Mouse (Mus musculus): ENCODE data around the gene Zfp941. TPM values are rescaled to one million over a fixed set of nuclear protein-coding genes. Genes with fewer than 3 reads are reported as not detected.

Gene Zfp941
- total RNA-seq, 2 experiments from 2014 or later = 29.1 to 31.2 TPM

GRCm38 (mm10) chr7:140854483-140854882, 32.5 kb upstream of the Zfp941 start:
- intact Hi-C loops (cut with DNase I) = no loop called here
- no peak for TF ChIP-seq CTCF (IDR thresholded peaks at IDR 0.05)
- H3K27ac ChIP-seq = no peak overlapping the region
- no peak overlapping the region for H3K4me3 ChIP-seq
- no peak for DNase-seq (ENCODE audit: extremely low spot score in 1 of 2, low spot score in 2 of 2)

GRCm38 (mm10) chr7:140853386-140853785, 31.4 kb upstream of the Zfp941 start:
- intact Hi-C loops (cut with DNase I) = no loop called here
- no peak for TF ChIP-seq CTCF (IDR thresholded peaks at IDR 0.05)
- H3K4me3 ChIP-seq = no peak overlapping the region
- no peak overlapping the region for H3K27ac ChIP-seq
- no peak for DNase-seq (ENCODE audit: extremely low spot score in 1 of 2, low spot score in 2 of 2)

GRCm38 (mm10) chr7:140851916-140852315, 29.9 kb upstream of the Zfp941 start:
- intact Hi-C loops (cut with DNase I) = no loop called here
- DNase-seq (ENCODE audit: extremely low spot score in 1 of 2, low spot score in 2 of 2) = no peak
- no peak for TF ChIP-seq CTCF (IDR thresholded peaks at IDR 0.05)
- Histone ChIP-seq H3K4me3 (no peak overlapping the region), H3K27ac (no peak overlapping the region)

GRCm38 (mm10) chr7:140848591-140848990, 26.6 kb upstream of the Zfp941 start:
- no peak for DNase-seq (ENCODE audit: extremely low spot score in 1 of 2, low spot score in 2 of 2)
- no peak overlapping the region for H3K27ac ChIP-seq
- TF ChIP-seq CTCF (IDR thresholded peaks at IDR 0.05) = no peak
- no peak overlapping the region for H3K4me3 ChIP-seq
- intact Hi-C loops (cut with DNase I) = loop anchor here (5.0 kb wide), 1 partner anchor 34 kb away; the partner anchor contains the start of genes Psmd13 and Sirt3

GRCm38 (mm10) chr7:140847755-140848580, 26.0 kb upstream of the Zfp941 start, which contains the start of gene Odf3:
Odf3 (plus strand) TSS chr7:140847805.
- no peak for TF ChIP-seq CTCF (IDR thresholded peaks at IDR 0.05)
- intact Hi-C loops (cut with DNase I) = loop anchor here (5.0 kb wide), 1 partner anchor 34 kb away; the partner anchor contains the start of genes Psmd13 and Sirt3
- H3K27ac ChIP-seq = no peak within 1 kb of the TSS
- DNase-seq (ENCODE audit: extremely low spot score in 1 of 2, low spot score in 2 of 2) = no peak
- H3K4me3 ChIP-seq = no peak within 1 kb of the TSS

- intact Hi-C loops (cut with DNase I) = loop anchor here (5.0 kb wide), 1 partner anchor 36 kb away; the partner anchor contains the start of genes Psmd13 and Sirt3
- no peak for DNase-seq (ENCODE audit: extremely low spot score in 1 of 2, low spot score in 2 of 2)
- H3K4me3 ChIP-seq = no peak overlapping the region
- no peak for TF ChIP-seq CTCF (IDR thresholded peaks at IDR 0.05)
- H3K27ac ChIP-seq = no peak overlapping the region
These were observed 24.7 kb upstream of the Zfp941 start for GRCm38 (mm10) chr7:140846676-140847075.

- TF ChIP-seq CTCF (IDR thresholded peaks at IDR 0.05) = no peak
- Histone ChIP-seq H3K4me3 (no peak overlapping the region), H3K27ac (no peak overlapping the region)
- no peak for DNase-seq (ENCODE audit: extremely low spot score in 1 of 2, low spot score in 2 of 2)
- intact Hi-C loops (cut with DNase I) = loop anchor here (1.0 to 5.0 kb wide), 3 partner anchors 37 to 331 kb away; partner anchors contain the start of genes Psmd13 and Sirt3
These were observed 23.7 kb upstream of the Zfp941 start for GRCm38 (mm10) chr7:140845683-140846082.

GRCm38 (mm10) chr7:140844905-140845665, 23.1 kb upstream of the Zfp941 start, which contains the start of gene Scgb1c1:
Scgb1c1 (plus strand) TSS chr7:140845547.
- H3K4me3 ChIP-seq = no peak within 1 kb of the TSS
- intact Hi-C loops (cut with DNase I) = loop anchor here (1.0 to 5.0 kb wide), 4 partner anchors 37 to 331 kb away; partner anchors contain the start of genes Psmd13 and Sirt3
- TF ChIP-seq CTCF (IDR thresholded peaks at IDR 0.05) = peak; percentile 89
- H3K27ac ChIP-seq = no peak within 1 kb of the TSS
- peak; percentile 86 to 93 for DNase-seq (ENCODE audit: extremely low spot score in 1 of 2, low spot score in 2 of 2)

- TF ChIP-seq CTCF (IDR thresholded peaks at IDR 0.05) = no peak
- intact Hi-C loops (cut with DNase I) = loop anchor here (1.0 kb wide), 1 partner anchor 59 kb away; no protein-coding TSS in a partner anchor
- Histone ChIP-seq H3K4me3 (no peak overlapping the region), H3K27ac (no peak overlapping the region)
- no peak for DNase-seq (ENCODE audit: extremely low spot score in 1 of 2, low spot score in 2 of 2)
These were observed 21.8 kb upstream of the Zfp941 start for GRCm38 (mm10) chr7:140843806-140844205.

GRCm38 (mm10) chr7:140840750-140841735, 19.1 kb upstream of the Zfp941 start:
- intact Hi-C loops (cut with DNase I) = no loop called here
- no peak for DNase-seq (ENCODE audit: extremely low spot score in 1 of 2, low spot score in 2 of 2)
- H3K4me3 ChIP-seq = no peak overlapping the region
- H3K27ac ChIP-seq = no peak overlapping the region
- no peak for TF ChIP-seq CTCF (IDR thresholded peaks at IDR 0.05)

- H3K27ac ChIP-seq = no peak overlapping the region
- no peak for TF ChIP-seq CTCF (IDR thresholded peaks at IDR 0.05)
- DNase-seq (ENCODE audit: extremely low spot score in 1 of 2, low spot score in 2 of 2) = no peak
- H3K4me3 ChIP-seq = no peak overlapping the region
- intact Hi-C loops (cut with DNase I) = no loop called here
These were observed 17.6 kb upstream of the Zfp941 start for GRCm38 (mm10) chr7:140839556-140839955.
